Mouse (Mus musculus) T-helper 1 cell (primary cell): Measurements from ENCODE around the gene Csf3r.

Source experiments
- in situ Hi-C: fragments of 300-600 bp; cut with MboI, MseI; formaldehyde crosslinking; loops from one replicate; pipeline ENCODE4 v1.15.1; 2025; ENCODE audit warnings: high pct_unique_total_duplicates

Gene Csf3r

GRCm38 (mm10) chr4:126057207-126058133, 33.1 kb downstream of the Csf3r start:
- in situ Hi-C loops = no loop called here

DNA sequence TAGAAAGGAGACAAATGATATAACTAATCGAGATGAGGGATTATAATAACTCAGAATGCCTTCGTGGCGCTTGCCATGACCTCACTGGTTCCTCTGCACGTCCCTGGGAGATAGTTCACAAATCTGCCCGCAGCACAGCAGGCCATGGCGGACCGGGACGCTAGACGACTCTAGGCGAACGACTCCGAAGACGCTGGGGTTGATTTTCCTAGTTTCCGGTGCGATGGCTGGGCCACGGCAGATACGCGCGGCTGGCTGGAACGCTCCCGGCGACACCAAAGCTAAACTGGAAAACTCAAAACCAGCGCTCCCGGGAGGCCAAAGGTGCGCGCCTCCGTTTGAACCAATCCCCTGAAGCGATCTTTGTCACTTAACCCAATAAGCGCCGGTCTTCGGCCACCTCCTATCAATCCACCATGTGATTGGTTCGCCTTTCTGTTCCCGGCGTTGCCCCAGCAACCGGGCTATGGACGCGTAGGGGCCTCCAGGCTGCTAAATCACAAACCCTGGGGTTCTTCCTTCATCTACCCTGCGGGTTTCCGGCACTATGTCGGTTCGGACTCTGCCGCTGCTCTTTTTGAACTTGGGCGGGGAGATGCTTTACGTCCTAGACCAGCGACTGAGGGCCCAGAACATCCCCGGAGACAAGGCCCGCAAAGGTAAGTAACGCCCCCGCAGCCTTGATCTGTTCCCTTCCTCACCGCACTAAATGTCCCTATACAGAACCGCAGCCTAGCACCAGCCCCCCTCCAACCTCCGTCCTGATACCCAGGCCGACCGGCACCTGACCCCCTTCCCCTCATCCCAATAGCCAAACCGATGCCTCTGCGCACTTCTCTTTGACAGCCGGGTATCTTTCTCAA, 34.0 kb downstream of the Csf3r start, which contains the start of gene Oscp1:
TSS of gene Oscp1 (plus strand) at position 432 of the 863 bp plus-strand sequence.
- in situ Hi-C loops = no loop called here

DNA sequence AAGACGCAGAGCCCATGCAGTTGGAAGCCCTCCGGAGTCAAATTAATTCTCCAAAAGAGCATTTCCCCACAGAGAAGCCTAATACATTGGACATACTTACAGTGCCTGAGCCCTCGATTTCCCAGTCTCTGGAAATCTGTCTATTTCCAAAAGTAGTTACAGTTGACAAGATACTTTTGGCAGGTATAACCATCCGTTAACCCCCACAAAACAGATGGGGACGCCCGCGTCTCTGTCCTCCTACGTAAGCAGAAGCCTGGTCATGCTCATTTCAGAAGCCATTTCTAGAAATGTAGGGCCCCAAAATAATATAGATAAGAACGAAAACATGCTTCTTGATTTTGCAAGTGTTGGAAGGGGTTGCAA, 34.6 kb downstream of the Csf3r start:
- in situ Hi-C loops = no loop called here

DNA sequence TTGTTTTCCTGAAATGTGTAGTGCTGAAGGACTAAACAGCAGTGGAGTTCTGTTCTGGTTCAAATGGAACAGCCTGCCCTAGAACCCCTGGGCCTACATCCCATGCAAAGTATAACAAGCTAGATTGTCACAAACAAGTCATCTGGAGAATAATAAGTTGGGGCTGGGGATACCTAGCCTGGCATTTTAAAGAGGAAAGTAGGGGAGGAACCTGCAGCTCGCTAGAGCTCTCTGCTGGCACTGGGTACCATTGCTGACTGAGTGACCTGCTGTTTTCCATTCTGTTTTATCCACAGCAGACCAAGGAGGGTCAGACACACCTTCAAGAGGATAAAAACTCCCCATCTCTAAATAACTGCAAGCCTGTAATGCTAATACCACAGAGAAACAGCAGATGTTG, 38.5 kb downstream of the Csf3r start:
- in situ Hi-C loops = no loop called here

GRCm38 (mm10) chr4:126065241-126065640, 40.9 kb downstream of the Csf3r start:
- in situ Hi-C loops = no loop called here

GRCm38 (mm10) chr4:126067401-126068077, 43.2 kb downstream of the Csf3r start:
- in situ Hi-C loops = no loop called here

DNA sequence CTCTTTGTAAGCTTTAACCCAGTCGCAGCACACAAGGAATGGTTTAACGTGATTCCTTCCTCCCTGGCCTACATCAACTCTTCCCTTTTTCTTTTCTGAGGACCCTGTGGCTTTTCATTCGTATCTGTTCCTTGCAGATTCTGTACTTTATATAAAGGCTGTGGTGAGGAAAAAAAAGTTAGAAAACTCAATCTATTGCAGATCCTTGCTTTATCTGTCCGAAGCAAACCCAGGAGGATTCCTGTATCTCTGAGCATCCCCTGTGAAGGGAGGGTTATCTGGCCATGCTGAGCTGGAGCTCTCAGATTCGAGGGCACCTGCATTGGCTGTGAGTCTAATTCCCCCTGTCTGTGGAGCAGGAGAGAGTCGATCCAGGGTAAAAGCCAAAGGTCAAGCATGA, 44.5 kb downstream of the Csf3r start:
- in situ Hi-C loops = no loop called here

DNA sequence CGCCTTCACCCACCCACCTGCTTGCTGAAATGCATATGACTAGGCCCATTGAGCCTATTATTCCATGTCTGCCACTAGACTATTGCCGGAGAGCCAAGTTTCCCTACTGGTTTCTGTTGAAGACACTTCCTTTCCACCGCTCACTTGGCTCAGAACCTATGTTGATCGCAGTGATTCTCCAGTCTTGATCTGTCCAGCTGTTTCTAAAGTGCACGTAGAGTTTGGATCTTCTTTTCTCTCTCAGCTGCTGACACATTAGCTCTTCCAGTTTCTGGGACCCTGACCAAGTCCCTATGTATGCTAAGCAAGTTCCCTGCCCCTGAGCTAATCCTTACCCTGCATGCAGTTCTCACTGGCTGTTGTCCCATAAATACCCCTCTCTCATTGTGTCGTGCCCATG, 53.5 kb downstream of the Csf3r start:
- in situ Hi-C loops = no loop called here

DNA sequence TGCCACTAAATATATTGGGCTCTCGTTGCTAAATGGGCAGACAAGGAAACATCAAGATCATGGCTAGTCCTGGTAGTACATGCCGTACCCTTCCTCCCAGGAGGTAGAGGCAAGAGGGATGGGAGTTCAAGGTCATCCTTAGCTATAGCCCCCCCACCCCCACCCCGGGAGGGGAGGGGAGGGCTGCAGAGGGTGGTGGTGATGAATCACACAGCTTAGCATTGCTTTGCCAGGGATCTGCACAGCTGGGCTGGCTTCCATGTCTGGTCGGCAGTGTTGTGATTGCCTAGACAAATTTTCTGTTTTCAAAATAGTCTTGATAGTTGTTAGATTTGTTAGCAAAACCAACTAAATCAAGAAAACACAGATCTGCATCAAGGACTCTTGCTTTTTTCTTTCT, 54.9 kb downstream of the Csf3r start:
- in situ Hi-C loops = no loop called here

DNA sequence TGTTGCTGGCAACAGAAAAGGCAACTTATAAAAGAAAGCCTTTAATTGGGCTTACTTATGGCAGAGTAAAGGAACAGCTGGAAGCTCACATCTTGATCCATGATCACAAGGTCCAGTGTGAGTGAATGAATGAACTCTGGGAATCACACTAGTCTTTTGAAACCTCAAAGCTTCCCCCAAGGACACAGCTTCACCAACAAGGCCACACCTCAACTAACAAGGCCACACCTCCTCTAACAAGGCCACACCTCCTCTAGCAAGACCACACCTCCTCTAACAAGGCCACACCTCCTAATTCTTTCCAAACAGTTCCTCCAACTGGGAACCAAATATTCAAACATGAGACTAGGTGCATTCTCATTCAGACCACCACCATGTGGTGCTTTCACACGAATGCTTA, 57.3 kb downstream of the Csf3r start:
- in situ Hi-C loops = no loop called here

GRCm38 (mm10) chr4:126083021-126083420, 58.7 kb downstream of the Csf3r start:
- in situ Hi-C loops = no loop called here

- in situ Hi-C loops = no loop called here
Measured at GRCm38 (mm10) chr4:126084382-126084781, 60.0 kb downstream of the Csf3r start.

DNA sequence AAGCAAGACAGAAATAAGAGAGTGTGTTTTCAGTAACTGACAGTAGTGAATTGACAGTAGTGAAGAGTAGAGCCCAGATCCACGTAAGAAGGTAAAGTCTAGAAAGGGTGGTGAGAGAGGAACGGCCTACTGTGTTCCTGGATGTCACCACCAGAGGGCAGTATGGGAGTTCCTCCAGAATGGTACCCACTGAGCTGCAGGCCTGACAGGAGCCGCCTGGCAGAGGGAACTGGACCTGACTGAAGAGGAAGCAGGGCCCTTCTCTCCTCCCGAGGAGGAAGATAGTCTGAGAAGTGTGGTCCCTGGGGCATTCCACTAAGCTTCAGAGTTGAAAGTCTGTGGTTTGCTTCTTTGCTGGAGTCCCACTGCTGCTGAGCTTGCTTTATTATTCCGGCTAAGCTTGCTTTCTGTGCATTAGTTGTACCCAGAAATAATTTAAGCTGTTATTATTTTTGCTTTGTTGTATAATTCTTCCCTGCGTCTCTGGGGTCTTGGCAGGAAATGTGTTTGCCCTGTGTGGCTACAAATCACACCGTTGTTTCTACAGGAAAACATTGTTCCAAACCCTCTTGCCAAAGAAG, 61.7 kb downstream of the Csf3r start:
- in situ Hi-C loops = loop anchor here (5.0 kb wide), 1 partner anchor 66 kb away; no protein-coding TSS in a partner anchor

DNA sequence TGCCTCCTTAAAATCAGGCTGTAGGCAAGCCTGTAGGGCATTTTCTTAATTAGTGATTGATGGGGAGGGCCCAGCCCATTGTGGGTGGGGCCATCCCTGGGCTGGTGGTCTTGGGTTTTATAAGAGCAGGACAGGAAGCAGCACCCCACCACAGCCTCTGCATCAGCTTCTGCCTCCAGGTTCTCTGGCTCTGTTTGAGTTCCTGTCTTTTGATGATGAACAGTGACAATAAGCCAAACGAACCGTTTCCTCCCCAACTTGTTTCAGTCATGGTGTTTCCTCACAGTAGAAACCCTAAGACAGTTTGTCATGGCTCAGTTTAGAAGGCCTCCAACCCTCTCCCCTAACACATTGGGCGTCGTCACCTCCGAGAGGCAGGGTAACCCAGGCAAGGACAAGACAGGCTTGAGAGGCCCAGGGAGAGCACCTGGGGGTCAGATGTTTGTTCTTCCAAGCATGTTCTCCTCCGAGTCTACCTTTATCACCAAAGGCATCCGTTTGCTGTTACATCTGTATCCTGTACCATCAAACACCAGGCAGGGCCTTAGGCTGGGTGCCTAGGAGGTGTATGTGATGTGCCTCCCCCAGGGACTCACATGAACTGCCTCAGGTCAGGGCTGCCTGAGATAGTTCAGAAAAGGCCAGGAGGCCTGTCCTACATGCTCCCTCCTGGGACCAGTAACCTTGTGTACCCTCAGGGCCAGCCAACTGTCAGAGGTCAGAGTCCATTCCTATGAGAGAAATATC, 65.9 kb downstream of the Csf3r start:
- in situ Hi-C loops = no loop called here

DNA sequence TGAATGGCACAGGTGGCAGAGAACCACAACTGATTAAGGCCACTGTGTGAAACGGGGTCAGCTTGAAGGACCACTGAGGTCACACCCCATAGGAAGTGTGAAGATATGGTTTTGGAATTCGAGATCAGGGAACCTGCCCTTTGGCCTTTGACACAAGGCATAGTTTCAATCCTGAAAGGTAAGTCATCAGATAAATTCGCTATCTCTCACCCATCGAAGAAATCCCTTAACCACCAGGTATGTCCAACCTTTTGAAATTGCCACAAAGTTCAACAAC, 66.4 kb downstream of the Csf3r start:
- in situ Hi-C loops = no loop called here

DNA sequence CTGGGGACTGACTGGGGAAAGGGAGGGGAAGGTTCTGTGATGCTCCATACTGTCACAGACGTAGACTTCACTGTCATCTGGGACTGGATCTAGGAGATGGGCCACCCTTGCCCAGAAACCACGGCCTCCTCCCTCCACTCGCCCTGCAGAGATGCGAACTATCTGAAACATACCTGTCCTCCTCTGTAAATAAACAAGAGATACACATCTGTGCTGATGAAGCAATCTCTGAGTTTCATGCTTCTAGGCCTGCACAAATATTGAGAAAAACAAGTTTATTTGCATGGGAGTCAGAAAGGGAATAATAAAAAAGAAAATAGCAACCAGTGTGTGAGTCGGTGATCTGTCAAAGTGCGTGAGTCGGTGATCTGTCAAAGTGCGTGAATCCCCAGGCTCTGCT, 67.5 kb downstream of the Csf3r start:
- in situ Hi-C loops = no loop called here
